Mouse (Mus musculus) stomach, postnatal 0 days (tissue): ENCODE measurements around the gene Kcnq4.

Experiments
- CTCF ChIP-seq: IDR thresholded peaks from 2 replicates; pipeline ENCODE4 v1.5.1; 2016; ENCODE audit warnings: antibody characterized with exemption, low read depth, mild to moderate bottlenecking, moderate library complexity
- EP300 ChIP-seq: optimal IDR thresholded peaks from 2 replicates; pipeline ENCODE3; 2016; ENCODE audit warnings: antibody characterized with exemption

DNA sequence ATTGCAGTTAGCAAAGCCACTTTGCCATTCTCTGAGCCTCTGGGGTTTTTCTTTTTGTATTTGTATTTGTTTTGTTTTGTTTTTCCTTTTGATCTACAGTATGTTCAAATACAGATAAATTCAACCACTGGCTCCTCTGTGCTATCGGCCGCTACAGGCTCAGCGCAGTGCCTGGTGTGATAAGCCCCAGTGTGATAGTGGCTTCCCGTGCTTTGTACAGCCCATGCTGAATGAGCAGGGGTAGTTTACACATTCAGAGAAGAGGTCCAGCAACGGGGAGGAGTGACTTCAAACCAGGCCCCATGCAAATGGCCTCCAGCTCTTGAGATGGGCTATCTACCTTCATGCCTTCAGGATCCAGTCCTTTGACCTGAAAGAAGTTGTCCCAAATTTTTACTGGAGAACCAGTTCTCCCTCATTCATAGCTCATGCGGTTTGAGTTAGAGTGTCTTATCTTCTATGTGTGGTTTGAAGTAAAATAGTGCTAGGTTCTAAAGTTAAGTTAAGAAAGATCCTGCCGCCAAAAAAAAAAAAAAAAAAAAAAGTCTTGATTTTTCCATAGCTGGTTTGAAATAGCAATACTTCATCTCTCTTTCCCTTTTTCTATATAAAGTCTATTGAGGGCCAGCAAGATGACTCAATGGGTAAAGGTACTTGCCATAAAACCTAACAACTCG lies 73.5 kb downstream of the Kcnq4 start:
- TF ChIP-seq CTCF (no peak), EP300 (no peak)
